Mouse (Mus musculus) left cerebral cortex, postnatal 14 days (tissue): ENCODE measurements at regions not wholly inside any gene's neighbourhood (a gene's known extent, or its start where the extent isn't known, plus 50 kb on each side); places are given as distances from the start of the nearest gene placed in this dataset.

Experiments
- DNase-seq, 2 experiments: peaks; one replicate each; pipeline ENCODE4 v3.0.0; 2021 to 2022; ENCODE audit warnings: low spot score in 2 of 2, mixed read lengths in 1 of 2
- intact Hi-C: fragments of 180-260 bp; cut with DNase I; formaldehyde crosslinking; loops from one replicate; pipeline ENCODE4 v1.15.1; 2025

DNA sequence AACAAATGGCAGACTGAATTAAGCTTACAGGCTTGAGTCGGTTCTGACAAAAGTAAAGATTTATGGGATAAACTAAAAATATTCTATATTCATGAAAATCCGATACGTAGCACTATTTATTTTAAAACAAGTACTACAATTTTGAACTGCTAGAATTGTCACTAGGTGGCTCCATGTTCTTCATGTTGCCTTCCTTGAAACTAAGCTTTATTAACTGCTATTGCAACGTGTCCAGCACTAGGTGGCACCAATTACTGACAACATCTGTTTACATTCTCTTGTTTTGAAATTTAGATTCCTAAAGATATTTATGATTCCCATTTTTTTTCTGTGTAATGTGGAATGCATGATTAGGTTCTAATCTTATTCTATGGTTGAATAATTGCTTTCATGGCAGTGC lies 60.1 kb downstream of the Fam47c start:
- DNase-seq = peak in 1 of 2 experiments; percentile 29
- intact Hi-C loops = no loop called here
